Mouse (Mus musculus) liver, embryonic 14.5 days (tissue): ENCODE measurements around the gene Gm39566.

Source experiments
- CTCF ChIP-seq: IDR thresholded peaks from 2 replicates; pipeline ENCODE4 v1.5.1; 2016; ENCODE audit warnings: antibody characterized with exemption, low read depth, control low read depth
- EP300 ChIP-seq: IDR thresholded peaks from 2 replicates; pipeline ENCODE4 v1.6.1; 2016; ENCODE audit warnings: antibody characterized with exemption, low read depth

DNA sequence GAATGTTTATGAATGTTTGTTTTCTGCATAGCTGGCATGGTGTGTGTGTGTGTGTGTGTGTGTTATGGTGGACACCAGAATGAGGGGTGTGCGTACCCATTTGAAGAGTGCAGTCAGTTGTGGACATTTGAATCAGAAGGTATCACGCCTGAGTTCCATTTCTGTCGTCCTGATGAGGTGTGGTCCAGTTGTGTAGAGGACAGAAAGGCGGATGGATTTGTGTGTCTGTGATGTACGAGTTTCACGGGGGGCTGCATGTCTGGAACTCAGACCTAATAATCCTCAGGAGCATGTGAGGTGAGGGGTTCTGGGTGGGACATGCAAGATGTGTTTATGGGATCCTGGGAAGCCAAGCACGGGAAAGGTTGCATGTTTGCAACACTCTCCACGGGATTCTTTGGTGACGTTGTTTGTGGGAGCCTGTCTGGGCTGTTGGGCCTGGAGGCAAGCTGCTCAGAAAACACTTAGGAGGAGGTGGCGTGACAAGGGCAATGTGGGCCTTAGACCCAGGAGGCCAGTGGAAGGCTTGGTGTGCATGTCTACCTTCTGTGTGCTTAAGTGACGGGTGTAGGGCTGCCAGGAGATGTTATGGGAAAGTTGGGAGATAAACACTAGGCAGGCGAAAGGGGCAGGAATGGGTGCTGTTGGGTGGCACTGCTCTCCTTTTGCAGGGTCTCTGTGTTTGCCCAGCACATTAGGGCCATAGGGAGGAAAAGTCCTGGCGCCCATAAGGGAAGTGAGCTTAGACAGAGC lies 48.0 kb downstream of the Gm39566 start:
- TF ChIP-seq CTCF (no peak), EP300 (no peak)
